Mouse (Mus musculus) megakaryocyte progenitor cell, adult 5-6 weeks (primary cell): ENCODE measurements around the gene Pck1. TPM values are rescaled to one million over a fixed set of nuclear protein-coding genes. Genes with fewer than 3 reads are reported as not detected.

Experiments used
- ATAC-seq: replicated peaks from 2 replicates; pipeline ENCODE4 v1.8.0; 2016; ENCODE audit warnings: mild to moderate bottlenecking, moderate TSS enrichment, inconsistent platforms; ENCODE audit not compliant: poor library complexity
- total RNA-seq, 2 experiments: library from RNA; stranded (forward) in 1 of 2; stranded (reverse) in 1 of 2; fragments of 157-497, 149-512 nt in 1 of 2; fragments of 200-1000 nt in 1 of 2; gene quantifications; 2 replicates each; pipeline versions ENCODE4 v1.2.3 to v1.2.4; 2015 to 2017

The Pck1 gene
- total RNA-seq, 2 experiments from 2014 or later = not detected

DNA sequence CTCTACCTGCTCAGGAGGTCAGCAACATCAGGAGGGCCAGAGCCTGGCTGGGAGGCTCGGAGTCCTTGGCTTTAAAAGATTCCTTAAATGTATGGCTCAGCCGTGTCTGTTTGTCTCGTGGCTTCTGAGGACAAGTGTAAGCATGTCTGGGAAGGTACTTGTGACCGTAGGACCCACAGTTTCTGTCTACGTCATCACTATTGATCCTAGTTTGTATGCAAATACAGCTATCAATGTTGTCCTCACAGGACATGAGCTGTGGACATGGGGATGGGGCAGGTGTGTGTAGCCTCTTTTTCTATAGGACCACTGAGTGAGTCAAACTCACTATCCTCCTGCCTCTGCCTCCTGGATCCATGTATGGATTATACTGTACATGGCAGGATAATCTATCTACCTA, 4.8 kb upstream of the Pck1 start:
- no peak for ATAC-seq

- no peak for ATAC-seq
These were observed 1.5 kb upstream of the Pck1 start for GRCm38 (mm10) chr2:173151352-173151751.

DNA sequence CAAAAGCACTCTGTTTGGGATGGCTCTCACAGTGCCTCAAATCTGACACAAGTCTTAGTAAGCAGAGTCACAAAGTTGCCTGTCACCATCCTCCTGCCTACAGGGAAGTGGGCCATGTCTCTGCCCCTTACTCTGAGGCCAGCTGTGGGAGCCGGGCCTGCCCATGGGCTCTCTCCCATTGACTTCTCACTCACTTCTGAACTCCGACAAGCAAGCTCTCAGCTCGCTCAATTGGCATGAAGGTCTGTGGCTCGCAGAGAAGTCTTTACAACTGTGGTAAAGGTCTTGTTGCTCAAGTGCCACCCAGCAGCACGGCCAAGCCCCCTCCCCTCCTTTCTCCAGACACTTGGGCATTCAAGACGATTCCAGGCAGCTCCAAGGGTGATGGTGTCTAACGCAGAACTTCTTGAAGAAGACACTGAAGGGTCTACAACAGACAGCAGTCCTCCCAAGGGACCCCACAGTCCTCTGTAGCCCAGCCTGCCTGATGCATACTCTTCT, 1.0 kb upstream of the Pck1 start:
- no peak for ATAC-seq

DNA sequence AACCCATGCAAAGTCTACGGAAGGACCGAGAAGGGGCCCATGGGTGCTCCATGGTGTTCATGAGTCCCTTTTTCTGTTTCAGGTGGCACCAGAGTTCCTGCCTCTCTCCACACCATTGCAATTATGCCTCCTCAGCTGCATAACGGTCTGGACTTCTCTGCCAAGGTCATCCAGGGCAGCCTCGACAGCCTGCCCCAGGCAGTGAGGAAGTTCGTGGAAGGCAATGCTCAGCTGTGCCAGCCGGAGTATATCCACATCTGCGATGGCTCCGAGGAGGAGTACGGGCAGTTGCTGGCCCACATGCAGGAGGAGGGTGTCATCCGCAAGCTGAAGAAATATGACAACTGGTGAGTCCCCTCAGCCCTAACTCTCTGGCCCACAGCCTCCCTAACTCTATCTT, 418 bp downstream of the Pck1 start:
- no peak for ATAC-seq

DNA sequence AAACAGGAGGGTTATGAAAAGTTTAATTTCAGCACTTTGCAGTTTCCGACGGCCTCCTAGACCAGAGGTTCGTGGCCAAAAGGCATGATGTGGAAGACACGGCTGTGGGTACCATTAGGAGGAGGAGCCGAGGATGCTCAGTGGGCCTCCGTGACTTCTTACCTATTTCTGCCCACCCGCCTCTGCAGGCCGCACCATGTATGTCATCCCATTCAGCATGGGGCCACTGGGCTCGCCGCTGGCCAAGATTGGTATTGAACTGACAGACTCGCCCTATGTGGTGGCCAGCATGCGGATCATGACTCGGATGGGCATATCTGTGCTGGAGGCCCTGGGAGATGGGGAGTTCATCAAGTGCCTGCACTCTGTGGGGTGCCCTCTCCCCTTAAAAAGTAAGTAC, 1.7 kb downstream of the Pck1 start:
- no peak for ATAC-seq

DNA sequence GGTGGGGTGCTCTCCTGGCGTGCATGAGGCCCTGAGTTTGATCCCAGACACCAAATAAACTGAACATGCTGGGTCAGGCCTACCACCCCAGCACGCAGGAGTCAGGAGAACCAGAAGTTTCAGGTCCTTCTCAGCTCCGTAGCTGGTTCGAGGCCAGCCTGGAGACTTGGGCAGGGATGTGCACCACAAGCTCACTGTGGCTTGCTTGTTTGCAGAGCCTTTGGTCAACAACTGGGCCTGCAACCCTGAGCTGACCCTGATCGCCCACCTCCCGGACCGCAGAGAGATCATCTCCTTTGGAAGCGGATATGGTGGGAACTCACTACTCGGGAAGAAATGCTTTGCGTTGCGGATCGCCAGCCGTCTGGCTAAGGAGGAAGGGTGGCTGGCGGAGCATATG, 2.1 kb downstream of the Pck1 start:
- no peak for ATAC-seq

GRCm38 (mm10) chr2:173155907-173156306, 3.1 kb downstream of the Pck1 start:
- no peak for ATAC-seq

GRCm38 (mm10) chr2:173156923-173157322, 4.1 kb downstream of the Pck1 start:
- ATAC-seq = no peak

- no peak for ATAC-seq
These were observed 4.5 kb downstream of the Pck1 start for GRCm38 (mm10) chr2:173157376-173157775.

GRCm38 (mm10) chr2:173157871-173158270, 5.0 kb downstream of the Pck1 start:
- no peak for ATAC-seq

GRCm38 (mm10) chr2:173158390-173159055, 5.7 kb downstream of the Pck1 start:
- no peak for ATAC-seq

- ATAC-seq = peak; percentile 98
These were observed 6.8 kb downstream of the Pck1 start for GRCm38 (mm10) chr2:173159354-173160311.

GRCm38 (mm10) chr2:173163380-173163779, 10.5 kb downstream of the Pck1 start:
- no peak for ATAC-seq

GRCm38 (mm10) chr2:173164358-173164757, 11.5 kb downstream of the Pck1 start:
- peak; percentile 76 for ATAC-seq

DNA sequence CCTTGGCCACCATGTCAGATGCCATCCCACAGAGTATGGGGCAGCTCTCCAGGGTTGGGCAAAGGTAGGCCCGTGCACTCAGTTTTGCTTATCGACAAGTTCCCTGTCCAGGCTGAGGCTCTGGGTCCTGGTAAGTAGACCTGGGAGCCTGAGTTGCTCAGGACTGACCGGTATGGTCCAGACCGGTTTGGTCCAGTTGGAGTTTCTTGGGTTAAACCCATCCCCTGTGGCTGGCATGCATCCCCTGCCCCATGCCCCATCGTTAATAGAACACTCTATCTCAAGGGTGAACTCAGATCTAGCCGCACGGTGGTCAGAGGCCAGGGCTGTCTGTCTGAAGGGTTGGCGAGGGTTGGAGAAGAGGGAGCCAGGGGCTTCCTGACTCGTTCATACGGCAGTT, 12.1 kb downstream of the Pck1 start:
- ATAC-seq = no peak

GRCm38 (mm10) chr2:173165357-173165756, 12.5 kb downstream of the Pck1 start:
- no peak for ATAC-seq

DNA sequence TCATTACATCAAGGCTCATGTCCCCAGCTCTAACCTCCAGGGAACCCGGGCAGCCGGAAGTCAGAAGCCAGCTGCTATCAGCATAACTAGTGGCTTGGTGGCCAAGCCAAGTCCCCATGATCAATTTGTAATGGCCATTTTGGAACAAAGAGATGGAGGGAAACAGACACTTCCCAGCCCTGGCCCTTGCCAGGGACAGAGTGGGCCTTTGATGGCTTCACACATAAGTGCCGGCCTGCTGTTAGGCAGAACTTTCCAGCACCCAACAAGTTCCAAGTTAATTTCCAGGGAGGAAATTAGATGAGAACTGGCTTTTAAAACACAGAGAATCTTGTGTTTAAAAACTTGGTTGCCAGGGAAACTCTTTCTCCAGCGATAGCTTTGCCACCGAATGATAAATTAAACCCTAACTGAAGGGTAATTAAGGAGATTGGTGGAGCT, 15.6 kb downstream of the Pck1 start:
- no peak for ATAC-seq

GRCm38 (mm10) chr2:173170081-173170480, 17.2 kb downstream of the Pck1 start:
- ATAC-seq = no peak

GRCm38 (mm10) chr2:173170715-173171114, 17.9 kb downstream of the Pck1 start:
- 0 out of 2 replicates have a peak, but pooled peaks have one; percentile 17 for ATAC-seq

- ATAC-seq = peak; percentile 6
These were observed 18.6 kb downstream of the Pck1 start for GRCm38 (mm10) chr2:173171470-173171869.

GRCm38 (mm10) chr2:173171956-173172355, 19.1 kb downstream of the Pck1 start:
- ATAC-seq = peak; percentile 15

DNA sequence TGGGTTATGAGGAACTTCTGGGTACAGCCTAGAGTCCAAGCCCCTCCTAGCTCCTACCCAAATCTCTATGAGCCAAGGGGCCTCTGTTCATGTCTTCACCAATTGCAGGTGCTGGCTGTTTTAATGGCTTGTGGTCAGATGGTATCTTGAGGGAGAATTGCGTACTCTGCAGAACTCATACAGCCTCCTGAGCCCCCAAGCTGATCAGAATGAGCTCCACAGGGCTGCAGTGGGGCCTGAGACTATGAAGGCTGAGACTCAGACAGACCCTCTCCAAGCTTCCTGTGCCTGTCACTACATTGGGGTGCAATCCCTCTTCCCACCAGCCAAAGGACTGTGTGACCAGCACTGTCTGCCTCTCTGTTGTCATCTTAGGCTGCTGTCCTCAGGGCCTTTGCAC, 19.5 kb downstream of the Pck1 start:
- ATAC-seq = 0 out of 2 replicates have a peak, but pooled peaks have one; percentile 2
